Mouse (Mus musculus): ENCODE results near the gene Olfr1276.

Gene Olfr1276

DNA sequence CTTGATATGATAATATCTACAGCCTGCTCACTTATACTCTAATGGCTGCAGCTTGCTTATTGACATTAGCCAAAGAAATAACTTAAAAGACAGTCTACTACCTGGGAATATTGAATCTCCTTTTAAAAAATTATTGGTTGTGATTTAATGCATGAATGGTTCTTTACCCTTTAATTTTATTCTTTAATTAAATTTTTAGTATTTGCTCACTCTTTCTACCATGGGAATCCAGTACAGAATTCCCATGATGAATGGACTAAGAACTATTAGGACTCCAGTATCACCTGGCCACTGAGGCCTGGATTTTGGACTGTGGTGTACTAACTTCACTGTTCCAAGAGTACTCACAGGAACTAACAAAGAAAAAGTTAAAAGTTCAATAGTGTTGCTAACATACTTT is at the start of gene Olfr1276:
Olfr1276 (plus strand) TSS at position 301 of the 400 bp plus-strand sequence.
- no peak for DNase-seq (ENCODE audit: low read depth, low spot score)

DNA sequence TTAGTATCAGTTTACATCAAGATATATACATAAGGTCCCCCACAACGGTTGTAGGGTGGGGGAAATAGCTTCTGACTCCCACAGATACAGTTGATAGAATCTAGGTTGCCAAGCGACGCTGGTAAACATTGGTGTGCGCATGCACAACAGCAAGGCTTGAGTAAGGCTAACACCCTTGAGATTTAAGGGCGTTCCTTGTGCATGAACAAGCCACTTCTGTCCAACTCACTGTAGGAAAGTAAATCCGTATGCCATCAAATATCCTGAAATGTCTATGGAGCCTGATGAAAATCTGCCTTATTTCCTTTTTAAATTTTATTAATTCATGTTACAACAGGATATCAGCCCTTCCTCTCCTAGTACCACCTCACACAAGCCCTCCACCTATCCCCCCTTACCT is 24.8 kb upstream of the Olfr1276 start, which contains the start of gene 4930430A15Rik:
4930430A15Rik (minus strand) TSS at position 101 of the 400 bp plus-strand sequence.
- DNase-seq (ENCODE audit: low read depth, low spot score): no peak

DNA sequence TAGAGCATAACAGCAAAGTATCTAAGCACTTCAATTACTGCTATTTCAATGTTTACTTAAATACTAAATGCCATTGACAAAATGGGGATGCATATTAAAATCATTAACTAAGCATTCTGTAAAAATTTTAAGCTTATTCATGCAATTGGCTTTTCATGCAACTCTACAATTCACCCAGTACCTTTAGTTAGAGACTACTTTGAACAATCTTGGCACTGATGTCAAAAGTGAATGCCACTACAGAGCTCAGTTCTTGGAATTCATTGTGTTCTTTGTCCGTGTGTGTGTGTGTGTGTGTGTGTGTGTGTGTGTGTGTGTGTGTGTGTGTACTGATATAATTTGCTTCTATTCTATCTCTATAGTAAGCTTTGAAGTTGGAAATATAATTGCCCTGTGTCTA is 19.1 kb upstream of the Olfr1276 start, which contains the start of gene Olfr1275:
Olfr1275 (minus strand) TSS at position 101 of the 400 bp plus-strand sequence.
- no peak for DNase-seq (ENCODE audit: low read depth, low spot score)

DNA sequence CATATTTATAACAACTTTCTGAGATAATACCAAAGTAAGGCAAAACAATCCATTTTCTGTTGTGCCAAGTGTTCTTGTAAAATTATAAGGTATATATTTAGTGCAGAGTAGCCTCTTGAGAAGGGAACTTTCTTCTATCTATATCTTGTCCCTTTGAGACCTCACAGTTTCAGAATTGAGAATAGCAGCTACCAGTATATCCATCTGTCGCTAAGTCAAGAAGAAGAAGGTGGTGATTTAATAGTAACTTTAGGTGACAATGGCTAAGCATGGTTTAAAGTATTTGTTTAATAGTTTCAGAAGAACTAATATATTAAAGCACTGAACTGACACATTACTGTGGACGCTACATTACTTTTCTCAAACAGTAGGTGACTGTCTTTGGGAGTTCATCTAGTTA is 19.7 kb downstream of the Olfr1276 start, which contains the start of gene Olfr1277:
Olfr1277 (minus strand) TSS at position 101 of the 400 bp plus-strand sequence.
- DNase-seq (ENCODE audit: low read depth, low spot score): no peak

DNA sequence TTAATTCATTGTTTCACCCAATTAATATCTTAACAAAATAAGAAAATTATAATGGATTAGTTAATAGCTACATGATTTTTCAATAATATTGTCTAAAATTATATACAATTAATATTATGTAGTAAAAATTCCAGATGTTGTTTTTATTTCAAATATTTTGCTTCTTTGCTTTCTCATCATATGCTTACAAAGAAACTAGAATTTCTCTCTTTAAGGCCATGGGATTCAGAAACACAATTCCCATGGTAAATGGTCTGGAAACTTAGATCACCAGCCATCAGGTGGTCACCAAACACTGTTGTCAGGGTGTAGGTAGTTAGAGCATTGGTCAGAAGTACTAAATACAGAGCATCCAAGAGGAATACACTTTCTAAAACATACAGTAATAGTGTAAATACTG is 35.5 kb downstream of the Olfr1276 start, which contains the start of gene Olfr1278:
Olfr1278 (plus strand) TSS at position 301 of the 400 bp plus-strand sequence.
- DNase-seq (ENCODE audit: low read depth, low spot score): no peak

DNA sequence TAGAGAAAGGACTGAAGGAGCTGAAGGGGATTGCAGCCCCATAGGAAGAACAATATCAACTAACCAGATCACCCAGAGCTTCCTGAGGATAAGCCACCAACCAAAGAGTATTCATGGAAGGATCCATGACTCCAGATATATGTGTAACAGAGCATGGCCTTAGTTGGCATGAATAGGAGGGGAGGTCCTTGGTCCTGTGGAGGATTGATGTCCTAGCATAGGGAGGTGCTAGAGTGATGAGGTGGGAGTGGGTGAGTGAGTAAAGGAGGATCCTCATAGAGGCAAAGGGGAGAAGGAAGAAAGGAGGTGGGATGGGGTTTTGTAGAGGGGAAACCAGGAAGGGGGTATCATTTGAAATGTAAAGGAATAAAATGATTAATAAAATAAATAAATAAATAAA is 44.2 kb downstream of the Olfr1276 start:
- no peak for DNase-seq (ENCODE audit: low read depth, low spot score)

DNA sequence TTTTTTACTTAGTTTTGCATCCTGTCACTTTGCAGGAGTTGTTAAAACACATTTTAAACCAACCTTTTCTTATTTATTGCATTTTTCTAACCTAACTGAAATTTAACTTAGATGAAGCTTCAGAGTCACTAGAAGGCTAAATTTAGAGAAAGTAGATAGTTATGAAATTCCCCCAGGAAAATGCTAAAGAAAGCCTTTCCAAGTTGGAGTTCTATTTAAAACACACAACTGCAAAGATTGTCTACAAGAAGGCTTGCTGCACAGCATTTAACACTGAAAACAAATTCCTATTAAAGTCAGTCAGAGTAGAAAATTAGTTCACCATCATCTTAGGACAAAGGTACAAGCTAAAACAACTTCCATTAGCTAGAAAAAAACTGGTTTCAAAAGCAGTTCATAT is 46.1 kb downstream of the Olfr1276 start, which contains the start of gene Olfr1279:
Olfr1279 (plus strand) TSS at position 262 of the 400 bp plus-strand sequence.
- no peak for DNase-seq (ENCODE audit: low read depth, low spot score)
